Mouse (Mus musculus) layer of hippocampus, adult 9-10 months (tissue): ENCODE measurements at regions not wholly inside any gene's neighbourhood (a gene's known extent, or its start where the extent isn't known, plus 50 kb on each side); places are given as distances from the start of the nearest gene placed in this dataset.

Source experiments
- DNase-seq: peaks from one replicate; pipeline ENCODE4 v3.0.0; 2022; ENCODE audit warnings: low spot score

DNA sequence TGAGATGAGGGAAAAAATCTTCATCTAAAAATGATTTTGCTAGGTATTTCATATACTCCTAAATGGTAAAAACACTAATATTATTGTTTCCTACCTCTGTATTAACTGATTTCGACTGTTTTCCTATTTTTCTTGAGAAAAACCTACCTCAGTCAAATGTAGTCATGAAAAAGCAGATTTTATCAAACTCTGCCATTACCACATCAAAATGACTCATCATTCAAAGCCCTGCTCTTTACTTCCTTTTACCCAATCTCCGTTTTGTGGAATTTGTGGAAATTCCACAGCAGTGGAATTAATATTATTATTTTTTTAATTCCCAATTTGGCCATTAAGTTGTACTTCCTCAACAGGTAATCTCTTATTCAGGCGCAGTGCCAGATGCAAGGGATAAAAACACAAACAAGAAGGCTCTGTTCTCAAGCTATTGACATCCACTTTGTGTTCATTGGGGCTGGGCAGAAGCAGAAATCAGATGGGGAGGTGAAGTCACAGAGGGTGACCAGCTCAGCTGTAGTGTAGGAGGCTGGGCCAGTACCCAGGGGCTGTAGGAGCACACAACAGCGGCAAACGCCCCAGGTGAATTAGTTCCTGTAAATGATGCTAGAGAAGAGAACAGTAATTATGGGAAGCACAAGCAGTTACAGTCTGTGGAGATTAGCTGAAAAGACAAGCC, 138.2 kb upstream of the Mocs2 start:
- DNase-seq: no peak

DNA sequence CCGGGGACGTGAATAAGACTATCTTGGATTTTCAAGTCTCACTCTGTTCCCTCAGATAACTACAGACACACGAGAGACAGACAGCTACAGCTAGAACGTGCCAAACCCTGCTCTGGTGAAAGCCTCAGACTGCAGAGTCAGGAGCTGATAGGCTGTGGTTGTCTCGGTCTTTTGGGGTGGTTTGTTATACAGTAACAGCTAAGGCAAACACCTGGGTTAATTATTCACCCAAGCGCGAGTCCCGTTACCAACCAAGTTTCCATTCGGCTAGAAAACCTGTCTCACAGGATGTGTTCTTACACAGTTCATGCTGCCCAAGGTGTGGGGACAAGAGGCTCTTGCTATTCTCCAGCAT, 137.7 kb upstream of the Mocs2 start:
- DNase-seq: no peak

DNA sequence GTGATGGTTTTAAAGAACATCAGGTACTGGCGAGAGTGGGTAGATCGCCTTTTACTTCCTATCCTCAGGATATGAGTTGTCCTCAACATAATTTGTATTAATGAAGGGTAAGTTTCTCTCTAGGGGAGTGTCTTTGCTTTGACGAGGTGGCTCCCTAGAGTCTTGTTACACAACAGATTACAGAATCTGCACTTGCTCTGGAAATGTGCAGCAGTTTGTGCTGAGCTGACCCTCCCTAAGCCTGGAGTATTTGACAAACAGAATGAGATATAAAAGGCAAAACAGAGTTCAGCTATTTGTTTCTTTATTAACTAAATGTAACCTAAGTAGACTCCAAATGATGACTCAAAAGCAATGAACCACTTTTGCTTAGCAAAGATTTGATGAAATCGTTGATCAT, 136.8 kb upstream of the Mocs2 start:
- no peak for DNase-seq

DNA sequence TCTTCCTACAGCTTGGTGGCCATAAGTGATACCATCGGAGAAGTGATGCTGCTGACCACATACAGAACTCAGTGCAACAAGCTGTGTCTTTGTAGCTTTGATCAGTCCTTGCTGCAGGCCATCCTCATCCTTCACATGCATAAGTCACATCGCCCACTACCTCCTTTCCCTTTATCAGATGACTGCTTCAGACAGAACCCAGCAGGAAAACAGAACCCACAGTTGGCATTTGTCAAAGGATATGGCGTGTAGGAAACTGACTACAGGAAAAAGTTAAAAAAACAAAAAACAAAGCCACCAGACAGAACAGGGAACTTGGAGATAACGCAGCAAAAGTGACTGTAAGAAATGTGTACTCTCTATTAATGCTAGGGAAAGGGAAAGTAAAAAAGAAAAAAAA, 136.1 kb upstream of the Mocs2 start:
- no peak for DNase-seq

DNA sequence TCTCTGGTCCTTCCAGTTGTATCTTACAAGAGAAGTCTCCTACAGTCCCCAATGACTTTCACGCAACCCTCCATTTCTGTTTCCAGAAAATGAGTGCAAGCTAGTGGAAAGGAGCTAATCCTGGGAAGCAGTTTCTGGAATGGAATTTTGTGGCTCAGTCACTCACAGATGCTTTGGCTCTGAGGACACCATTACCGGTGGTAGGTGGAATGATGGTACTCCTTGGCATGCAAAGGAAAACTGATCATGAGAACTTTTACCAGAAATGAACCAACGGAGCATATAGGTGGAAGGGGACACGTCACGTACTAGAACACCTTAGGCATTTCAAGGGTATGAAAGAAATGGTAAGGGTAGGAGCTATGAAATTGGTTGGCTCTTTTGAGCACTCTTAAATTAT, 135.1 kb upstream of the Mocs2 start:
- DNase-seq: no peak

DNA sequence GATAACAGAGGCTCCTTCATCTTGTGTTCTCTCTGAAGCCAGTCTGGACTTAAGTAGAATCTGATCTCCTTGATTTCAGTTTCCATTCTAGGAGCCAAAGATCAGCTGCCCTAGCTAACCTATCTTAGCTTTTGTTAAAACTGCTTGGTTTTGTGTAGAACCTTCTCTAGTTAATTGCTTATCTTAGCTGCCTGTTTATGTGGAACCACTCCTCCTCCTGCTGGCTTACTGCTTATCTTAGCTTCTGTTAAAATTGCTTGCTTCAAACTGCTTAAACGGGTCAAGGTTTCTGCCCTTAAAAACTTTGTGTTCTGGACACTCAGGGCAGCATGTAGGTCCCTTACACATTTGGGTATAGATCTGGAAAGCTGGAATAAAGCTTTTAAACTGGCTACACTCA, 133.7 kb upstream of the Mocs2 start:
- no peak for DNase-seq

DNA sequence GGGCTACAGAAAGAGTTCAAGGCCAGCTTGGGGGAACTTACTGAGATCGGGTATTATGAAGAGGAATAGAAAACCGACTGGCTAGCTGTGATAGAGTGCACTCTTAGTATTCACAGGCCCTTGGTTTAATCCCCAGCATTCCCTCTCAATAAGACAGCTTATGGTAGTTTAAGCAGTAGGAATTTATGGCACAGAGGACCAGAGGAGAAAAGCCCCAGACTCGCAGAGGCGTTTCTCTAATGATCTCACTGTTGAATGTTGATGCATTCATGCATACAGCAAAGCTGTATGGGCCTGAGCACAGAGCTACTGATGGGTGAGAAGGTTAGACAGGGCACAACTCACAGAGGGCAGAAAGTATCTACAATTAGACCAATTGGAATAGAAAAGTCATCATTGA, 132.7 kb upstream of the Mocs2 start:
- no peak for DNase-seq

DNA sequence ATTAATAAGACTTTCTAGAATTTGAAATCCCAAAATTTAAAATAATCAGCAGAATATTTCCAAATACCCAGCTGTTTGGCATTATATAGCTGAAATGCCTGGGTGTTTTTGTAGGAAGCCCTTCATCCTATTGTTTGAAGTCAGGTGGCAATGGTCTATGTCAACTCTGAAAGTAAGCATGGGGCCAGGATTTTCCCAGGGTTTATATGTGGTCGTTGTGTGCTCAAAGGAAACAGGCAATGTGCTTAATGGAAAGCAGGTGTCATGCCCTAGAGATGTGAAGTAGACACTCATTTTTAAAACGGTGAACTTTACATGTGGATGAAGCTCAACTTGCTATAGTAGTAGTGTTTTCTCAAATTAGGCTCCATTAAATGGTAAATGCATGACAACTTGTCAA, 105.4 kb upstream of the Mocs2 start:
- no peak for DNase-seq

DNA sequence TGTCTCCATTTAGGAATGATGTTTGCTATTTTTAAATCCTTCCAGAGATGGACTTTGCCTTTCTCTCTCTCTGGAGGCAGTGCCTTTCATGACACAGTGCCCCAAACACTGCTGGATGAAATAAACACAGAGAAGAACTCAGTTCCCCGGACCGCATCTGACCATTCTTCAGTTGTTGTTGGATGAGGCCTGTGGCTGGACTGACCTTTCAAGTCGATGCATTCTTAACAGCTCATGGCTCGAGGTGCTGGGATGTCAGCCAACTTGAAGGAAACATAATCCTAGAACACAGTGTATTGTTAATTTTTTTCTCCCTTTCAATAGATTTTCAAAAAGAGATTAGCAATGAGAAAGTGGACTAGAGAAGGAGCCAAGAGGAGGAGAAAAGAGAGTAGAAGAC, 98.3 kb upstream of the Mocs2 start:
- DNase-seq: no peak

DNA sequence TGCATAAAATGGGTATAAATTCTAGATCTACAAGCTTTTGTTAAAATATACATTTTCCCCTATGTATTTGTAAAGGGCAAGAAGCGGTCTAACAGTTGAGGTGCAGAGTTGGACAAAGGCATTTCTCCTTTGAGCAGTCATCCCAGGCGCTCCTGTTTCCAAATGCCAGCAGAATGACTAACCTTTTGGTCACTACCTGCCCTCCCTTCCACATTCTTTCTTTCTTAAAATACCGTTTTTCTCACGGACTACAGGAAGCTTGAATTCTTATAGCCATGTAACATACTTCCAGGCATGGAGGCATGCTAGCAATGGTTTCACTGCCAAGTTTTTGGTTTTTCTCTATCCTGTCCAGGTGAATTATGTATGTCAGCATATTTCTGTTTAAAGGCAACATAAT, 91.2 kb upstream of the Mocs2 start:
- DNase-seq: no peak

DNA sequence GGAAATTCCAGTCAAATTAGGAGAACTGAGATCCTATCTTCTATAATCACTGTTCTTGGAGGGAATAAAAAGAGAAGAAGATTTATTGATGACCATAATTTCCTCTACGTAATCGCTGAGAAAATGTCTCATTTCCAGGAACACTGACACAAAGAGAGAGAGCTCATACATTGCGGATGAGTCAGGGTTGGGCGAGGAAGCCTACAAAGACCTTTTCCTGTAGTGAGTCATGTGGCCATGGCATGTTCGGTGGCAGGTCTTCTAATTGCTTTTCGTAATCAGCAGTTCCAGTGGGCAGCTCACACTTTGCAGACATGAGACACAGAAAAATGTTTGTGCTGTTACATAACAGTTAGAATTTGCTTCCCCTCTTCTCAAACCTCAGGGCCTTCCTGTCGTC, 83.0 kb upstream of the Mocs2 start:
- DNase-seq: no peak

DNA sequence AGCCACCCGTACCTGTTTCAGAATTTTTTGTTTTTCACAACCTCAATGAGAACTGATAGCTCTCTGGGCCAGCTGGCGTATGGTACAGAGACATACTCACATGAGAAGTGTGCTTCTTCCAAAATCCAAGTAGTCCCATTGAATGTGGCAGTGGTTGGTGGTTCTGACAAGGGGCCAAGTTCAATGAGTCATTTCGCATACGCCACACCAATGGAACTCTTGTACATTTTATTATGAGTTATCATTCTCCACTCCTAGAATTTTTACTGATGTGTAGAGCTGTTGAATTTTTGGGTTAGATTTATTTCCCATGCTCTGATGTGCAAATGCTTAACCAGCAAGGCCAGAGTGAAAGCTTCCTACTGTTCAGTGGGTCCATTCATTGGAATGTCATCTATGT, 82.0 kb upstream of the Mocs2 start:
- no peak for DNase-seq

DNA sequence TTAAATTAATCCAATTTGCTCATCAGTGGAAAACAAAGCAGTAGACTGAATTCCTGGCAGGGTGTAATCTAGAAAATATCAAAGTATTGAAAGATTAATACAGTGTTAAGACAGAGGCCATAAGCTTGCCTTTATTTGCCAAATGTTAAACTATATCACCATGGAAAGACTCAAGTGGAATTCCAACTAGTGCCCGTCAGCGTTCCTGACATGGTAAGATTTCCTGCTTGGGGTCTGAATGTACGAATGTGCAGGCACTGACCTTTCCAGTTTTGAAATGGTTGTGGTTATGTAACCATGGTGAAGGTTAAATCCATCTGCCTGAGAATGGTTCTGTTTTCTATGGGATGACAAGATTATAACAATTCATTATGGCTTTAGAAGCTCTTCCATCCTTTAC, 75.5 kb upstream of the Mocs2 start:
- DNase-seq: no peak

DNA sequence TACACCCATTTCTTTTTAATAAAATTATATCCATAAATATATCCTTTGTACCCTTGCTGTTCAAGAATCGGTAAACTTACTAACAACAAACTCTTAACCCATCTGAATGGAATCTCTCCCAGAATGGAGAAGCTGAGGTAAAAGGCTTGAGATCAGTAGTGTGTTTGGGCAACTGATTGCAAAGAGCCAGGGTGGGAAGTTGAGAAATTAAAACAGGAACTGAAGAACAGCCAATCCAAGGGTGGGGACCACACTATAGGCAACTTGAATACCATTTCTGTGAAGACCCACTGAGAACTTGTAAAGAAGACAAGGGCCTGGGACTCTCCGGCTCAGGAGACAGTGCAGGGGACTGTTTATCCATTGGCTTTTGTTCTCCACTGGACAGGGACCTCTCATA, 72.2 kb upstream of the Mocs2 start:
- no peak for DNase-seq

DNA sequence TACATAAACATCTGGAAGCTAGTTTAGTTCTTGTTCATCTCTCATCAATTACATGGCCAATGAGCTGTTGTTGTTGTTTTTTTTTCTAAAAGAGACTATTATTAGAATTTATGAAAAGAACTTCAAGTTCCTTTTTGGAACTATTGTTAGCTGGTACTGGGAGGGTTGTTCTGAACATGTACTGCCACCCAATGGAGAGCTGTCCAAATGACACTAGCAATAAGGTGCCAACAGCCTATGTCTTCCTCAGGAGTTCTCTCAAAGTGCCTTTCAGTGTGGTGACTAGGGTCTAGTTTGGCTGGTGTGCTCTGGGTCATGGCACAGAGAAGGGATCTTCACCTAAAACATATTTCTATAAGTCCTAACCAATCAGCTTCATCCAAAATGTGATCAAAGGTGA, 60.6 kb upstream of the Mocs2 start:
- DNase-seq: peak; percentile 22

DNA sequence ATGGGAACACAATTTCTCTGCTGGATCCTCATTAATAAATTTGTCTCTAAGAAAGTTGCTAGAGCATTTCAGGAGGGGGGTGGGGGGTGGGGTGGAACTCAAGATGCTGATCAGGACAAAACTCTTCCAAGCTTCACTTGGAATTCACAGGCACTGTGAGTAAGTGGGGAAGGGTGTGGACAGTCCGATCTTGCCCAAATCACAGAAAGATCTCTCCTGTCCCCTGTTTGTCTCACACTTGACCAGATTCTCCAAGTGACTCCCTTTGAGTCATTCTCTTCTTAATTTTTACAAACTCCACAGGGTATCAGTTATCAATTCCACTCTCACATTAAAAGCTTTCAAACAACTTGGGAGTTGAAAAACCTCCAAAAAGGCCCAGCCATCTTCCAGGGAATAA, 58.1 kb upstream of the Mocs2 start:
- no peak for DNase-seq

DNA sequence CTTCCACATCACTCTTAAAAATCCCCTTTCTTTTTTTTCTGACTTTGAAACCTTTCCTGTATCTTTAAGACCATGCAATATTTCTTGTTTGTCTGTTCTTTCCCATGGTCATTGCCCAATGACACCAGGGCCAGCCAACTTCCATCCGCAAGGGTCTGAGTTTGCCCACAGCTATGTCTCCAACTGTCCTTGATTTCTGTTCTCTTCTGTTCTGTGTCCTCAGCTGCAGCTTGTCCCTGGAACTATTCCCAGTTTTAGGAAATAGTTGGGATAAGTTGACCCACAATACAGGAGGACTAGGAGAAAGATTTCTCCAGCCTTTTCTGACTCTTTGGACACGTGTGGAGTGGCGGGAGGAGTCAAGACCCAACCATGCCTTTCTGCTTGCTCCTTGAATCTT, 57.1 kb upstream of the Mocs2 start:
- DNase-seq: no peak
